Mouse (Mus musculus): ENCODE results near the gene Smarcd2.

DNA sequence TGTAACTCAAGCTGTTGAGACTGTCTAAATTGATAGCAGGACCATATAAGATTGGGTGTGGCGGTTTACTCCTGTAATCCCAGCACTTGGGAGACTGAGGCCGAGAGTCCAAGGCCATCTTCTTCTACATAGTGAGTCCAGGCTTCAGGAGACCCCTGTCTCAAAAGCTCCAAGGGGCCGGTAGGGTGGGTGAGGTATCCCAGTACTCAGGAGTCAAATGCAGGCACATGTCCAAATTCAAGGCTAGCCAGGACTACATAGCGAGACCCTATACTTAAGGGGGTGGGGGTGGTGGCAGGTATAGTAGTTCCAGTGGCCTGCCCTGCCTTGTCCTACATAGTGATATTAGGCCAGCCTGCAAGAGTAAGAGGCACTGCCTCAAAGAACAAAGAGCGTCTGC is 57.9 kb downstream of the Smarcd2 start:
- TF ChIP-seq SRF (IDR thresholded peaks at IDR 0.05; ENCODE audit: control insufficient read depth, insufficient read length, low read depth) (no peak), TCF12 (IDR thresholded peaks at IDR 0.05; ENCODE audit: insufficient read depth, poor library complexity, severe bottlenecking) (no peak), POLR2AphosphoS2 (IDR thresholded peaks at IDR 0.05; ENCODE audit: insufficient read length, low read depth) (no peak), POLR2A (IDR thresholded peaks at IDR 0.05; ENCODE audit: insufficient read length, low read depth) (no peak), USF1 (IDR thresholded peaks at IDR 0.05; ENCODE audit: low read depth) (no peak), MAX (IDR thresholded peaks at IDR 0.05; ENCODE audit: low read depth) (no peak), MYOG (IDR thresholded peaks at IDR 0.05; ENCODE audit: control insufficient read depth in 1 of 3, insufficient read depth in 1 of 3, insufficient read length in 2 of 3, low read depth in 2 of 3) (no peak), E2F4 (IDR thresholded peaks at IDR 0.05; ENCODE audit: insufficient read depth) (no peak)
